Mouse (Mus musculus) frontal cortex, postnatal 14 days (tissue): Measurements from ENCODE around the gene Gm10645.

Experiments used
- DNase-seq, 2 experiments: peaks; one replicate each; pipeline ENCODE4 v3.0.0; 2022; ENCODE audit warnings: low spot score in 2 of 2

Gm10645 gene

GRCm38 (mm10) chr8:83169127-83169526, 3.2 kb upstream of the Gm10645 start:
- no peak for DNase-seq

GRCm38 (mm10) chr8:83167932-83168331, 2.0 kb upstream of the Gm10645 start:
- DNase-seq = no peak

- peak; percentile 57 to 60 for DNase-seq
Measured at GRCm38 (mm10) chr8:83165235-83165930, 587 bp downstream of the Gm10645 start, which contains the start of gene Tbc1d9. TSS of gene Tbc1d9 (plus strand) at chr8:83165352.

GRCm38 (mm10) chr8:83160613-83161012, 5.4 kb downstream of the Gm10645 start:
- no peak for DNase-seq

GRCm38 (mm10) chr8:83159615-83160014, 6.4 kb downstream of the Gm10645 start:
- no peak for DNase-seq

GRCm38 (mm10) chr8:83158971-83159370, 7.0 kb downstream of the Gm10645 start:
- DNase-seq = no peak

- no peak for DNase-seq
Measured at GRCm38 (mm10) chr8:83155110-83155509, 10.9 kb downstream of the Gm10645 start.

- no peak for DNase-seq
Measured at GRCm38 (mm10) chr8:83152470-83152869, 13.5 kb downstream of the Gm10645 start.

- DNase-seq = no peak
Measured at GRCm38 (mm10) chr8:83152055-83152454, 13.9 kb downstream of the Gm10645 start.

- no peak for DNase-seq
Measured at GRCm38 (mm10) chr8:83149124-83149523, 16.8 kb downstream of the Gm10645 start.

- DNase-seq = no peak
Measured at GRCm38 (mm10) chr8:83145421-83145820, 20.5 kb downstream of the Gm10645 start.

GRCm38 (mm10) chr8:83144601-83145000, 21.4 kb downstream of the Gm10645 start:
- DNase-seq = no peak

GRCm38 (mm10) chr8:83141358-83141757, 24.6 kb downstream of the Gm10645 start:
- no peak for DNase-seq

- DNase-seq = no peak
Measured at GRCm38 (mm10) chr8:83140701-83141111, 25.3 kb downstream of the Gm10645 start.

- DNase-seq = no peak
Measured at GRCm38 (mm10) chr8:83140068-83140467, 25.9 kb downstream of the Gm10645 start.

GRCm38 (mm10) chr8:83135086-83135485, 30.9 kb downstream of the Gm10645 start:
- no peak for DNase-seq
